ENCODE assay signal across 15 mouse cellular contexts in the genomic region with DNA sequence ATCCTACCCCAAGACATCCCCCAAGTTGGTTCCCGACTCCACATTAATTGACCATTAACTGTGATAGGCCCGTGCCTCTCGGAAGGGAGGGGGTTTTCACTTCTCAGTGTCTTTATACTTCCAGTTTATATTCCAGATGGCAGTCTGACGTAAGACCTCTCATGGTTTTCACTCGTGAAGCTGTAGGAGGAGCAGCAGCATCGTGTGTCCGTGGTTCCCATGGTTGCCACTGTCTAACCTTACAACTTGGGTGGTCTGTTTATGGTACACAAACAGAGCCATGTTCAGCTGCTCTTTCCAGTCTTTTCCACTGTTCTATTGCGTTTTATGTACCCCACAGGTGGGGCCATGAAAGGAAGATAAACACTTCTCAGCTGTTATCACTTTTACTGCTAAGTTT. TPM values are rescaled to one million over a fixed set of nuclear protein-coding genes. Genes with fewer than 3 reads are reported as not detected.
A peak's percentile ranks its signal among the peaks of the same experiment; 100 is the strongest.
DNase-seq lines count a peak whose midpoint lies in the region; ATAC-seq lines count a peak whose summit lies in the region.
"Had no signal": no experiment of that assay in that cellular context is flagged by ENCODE, and none has a peak within 500 bp of the region (broad histone marks: within the 10 kb centered on the region; RNA-seq: fewer than 3 reads in every experiment).

No protein-coding gene starts in this region.

- H3K4me3 ChIP-seq in intestine, embryonic 15.5 days (replicated peaks) = no peak overlapping the region
- H3K4me3 ChIP-seq in intestine, embryonic 16.5 days (ENCODE audit: low read length) = no peak overlapping the region
- H3K4me3 ChIP-seq in midbrain, embryonic 10.5 days = no peak overlapping the region
- H3K4me3 ChIP-seq in midbrain, embryonic 14.5 days (replicated peaks; ENCODE audit: low read depth, low read length) = no peak overlapping the region
- H3K4me3 ChIP-seq: limb, embryonic 12.5 days had no signal

- H3K36me3 ChIP-seq in intestine, embryonic 15.5 days = no peaks in the 10 kb centered on the region
- H3K36me3 ChIP-seq in intestine, embryonic 16.5 days (ENCODE audit: control insufficient read depth, insufficient read depth, low read length) = no peaks in the 10 kb centered on the region
- H3K36me3 ChIP-seq in midbrain, embryonic 10.5 days = no peaks in the 10 kb centered on the region
- no peaks in the 10 kb centered on the region for H3K36me3 ChIP-seq in midbrain, embryonic 14.5 days (ENCODE audit: control insufficient read depth, insufficient read depth, low read length)
- H3K36me3 ChIP-seq: limb, embryonic 12.5 days had no signal

- peak; percentile 29 for DNase-seq in midbrain, embryonic 10.5 days (ENCODE audit: low spot score)
- DNase-seq in midbrain, embryonic 14.5 days = no peak
- DNase-seq in embryo, embryonic 11 days = peak; percentile 64
- DNase-seq in mesoderm, embryonic 11.5 days (ENCODE audit: low read depth, low spot score) = peak; percentile 49
- DNase-seq in adipocyte (ENCODE audit: low spot score) = no peak
- no peak for DNase-seq in thymus, postnatal 4 days
- DNase-seq: adrenal gland, adult 2 months; cerebellum, adult 9-11 months; heart, adult 18-20 months; kidney, adult 18-20 months; lung, postnatal 14 days had no signal

- H3K9me3 ChIP-seq in intestine, embryonic 15.5 days = no peaks in the 10 kb centered on the region
- no peaks in the 10 kb centered on the region for H3K9me3 ChIP-seq in intestine, embryonic 16.5 days (ENCODE audit: control insufficient read depth, low read length)
- no peaks in the 10 kb centered on the region for H3K9me3 ChIP-seq in midbrain, embryonic 10.5 days (replicated peaks)
- H3K9me3 ChIP-seq in midbrain, embryonic 14.5 days (ENCODE audit: control insufficient read depth, low read length) = no peaks in the 10 kb centered on the region
- H3K9me3 ChIP-seq: limb, embryonic 12.5 days had no signal

- ATAC-seq in intestine, embryonic 15.5 days = peak; percentile 53; the same call in 1 of the 2 replicates
- no peak for ATAC-seq in intestine, embryonic 16.5 days
- ATAC-seq in midbrain, embryonic 14.5 days (ENCODE audit: low FRiP score, low TSS enrichment) = no peak
- ATAC-seq: Patski had no signal

- H3K4me1 ChIP-seq in intestine, embryonic 15.5 days (replicated peaks) = peaks cover 14% of the 10 kb centered on the region
- H3K4me1 ChIP-seq in intestine, embryonic 16.5 days (ENCODE audit: control insufficient read depth, insufficient read depth, low read length) = no peaks in the 10 kb centered on the region; the same call in 1 of the 2 replicates
- H3K4me1 ChIP-seq in midbrain, embryonic 10.5 days = peaks cover 45% of the 10 kb centered on the region
- peaks cover 7% of the 10 kb centered on the region for H3K4me1 ChIP-seq in midbrain, embryonic 14.5 days (ENCODE audit: control insufficient read depth, insufficient read depth, low read length)

- no peak overlapping the region for H3K4me2 ChIP-seq in intestine, embryonic 15.5 days (replicated peaks)
- H3K4me2 ChIP-seq in intestine, embryonic 16.5 days (ENCODE audit: low read depth, low read length) = no peak overlapping the region
- H3K4me2 ChIP-seq in midbrain, embryonic 14.5 days (ENCODE audit: low read length) = no peak overlapping the region
- H3K4me2 ChIP-seq: limb, embryonic 12.5 days had no signal

- H3K9ac ChIP-seq in intestine, embryonic 15.5 days = no peak overlapping the region
- no peak overlapping the region for H3K9ac ChIP-seq in intestine, embryonic 16.5 days (ENCODE audit: low read depth, low read length)
- no peak overlapping the region for H3K9ac ChIP-seq in midbrain, embryonic 14.5 days (replicated peaks; ENCODE audit: low read length)
- H3K9ac ChIP-seq: limb, embryonic 12.5 days had no signal

- no peaks in the 10 kb centered on the region for H3K27me3 ChIP-seq in intestine, embryonic 15.5 days (replicated peaks)
- H3K27me3 ChIP-seq in intestine, embryonic 16.5 days (replicated peaks; ENCODE audit: control insufficient read depth, insufficient read depth, low read length) = no peaks in the 10 kb centered on the region
- peaks cover 12% of the 10 kb centered on the region; the same call in 1 of the 2 replicates for H3K27me3 ChIP-seq in midbrain, embryonic 10.5 days (ENCODE audit: low read depth, poor library complexity, severe bottlenecking)
- no peaks in the 10 kb centered on the region for H3K27me3 ChIP-seq in midbrain, embryonic 14.5 days (ENCODE audit: control insufficient read depth, insufficient read depth, low read length)
- H3K27me3 ChIP-seq: Patski had no signal

- no peak overlapping the region for H3K27ac ChIP-seq in intestine, embryonic 15.5 days
- H3K27ac ChIP-seq in intestine, embryonic 16.5 days (ENCODE audit: low read length) = no peak overlapping the region
- peak overlapping the region; percentile 85 for H3K27ac ChIP-seq in midbrain, embryonic 10.5 days (replicated peaks)
- no peak overlapping the region for H3K27ac ChIP-seq in midbrain, embryonic 14.5 days (replicated peaks; ENCODE audit: low read depth, low read length)
- H3K27ac ChIP-seq: limb, embryonic 12.5 days had no signal

- 50% methylated on average over 8 of the region's 8 CpGs for WGBS in intestine, embryonic 15.5 days
- 42% methylated on average over 8 of the region's 8 CpGs for WGBS in intestine, embryonic 16.5 days
- 62% methylated on average over 8 of the region's 8 CpGs for WGBS in midbrain, embryonic 10.5 days
- 48% methylated on average over 8 of the region's 8 CpGs for WGBS in midbrain, embryonic 14.5 days

RNA-seq across cellular contexts. Expression of gene Zfp366, which starts 33.5 kb away (rescaled TPM):
- 0.48 and 0.49 TPM in 2 replicates for polyA plus RNA-seq in intestine, embryonic 15.5 days (2015; fragmentation: Nextera tagmentation; extraction: Ambion mirVana)
- 0.50 and 0.53 TPM in 2 replicates for polyA plus RNA-seq in intestine, embryonic 16.5 days (2015; fragmentation: Nextera tagmentation; extraction: Ambion mirVana)
- 0.37 and 0.44 TPM in 2 replicates for polyA plus RNA-seq in midbrain, embryonic 10.5 days (2016; fragmentation: Nextera tagmentation; extraction: Ambion mirVana)
- 0.43 and 0.79 TPM in 2 replicates for polyA plus RNA-seq in midbrain, embryonic 14.5 days (2014; fragmentation: Nextera tagmentation; extraction: Ambion mirVana)

Comparison
In these comparisons a context has a peak if more than half of its experiments do, and no peak if none do; other contexts are left out.
1. DNase-seq: peak in midbrain, embryonic 10.5 days (single experiment), embryo, embryonic 11 days (single experiment) and mesoderm, embryonic 11.5 days (single experiment); none in midbrain, embryonic 14.5 days (single experiment), adipocyte (single experiment) and thymus, postnatal 4 days (single experiment).